Mouse (Mus musculus) MEL (cell line): ENCODE data around the gene 2900011O08Rik. TPM values are rescaled to one million over a fixed set of nuclear protein-coding genes. Genes with fewer than 3 reads are reported as not detected.

Source experiments
- DNase-seq: peaks from one replicate; pipeline ENCODE4 v3.0.0; 2011; ENCODE audit warnings: low read depth, low spot score
- H3K27ac ChIP-seq: 2 replicates; pipeline ENCODE4 v1.5.1; 2012; ENCODE audit warnings: low read depth, mild to moderate bottlenecking, control low read depth, low read length, moderate library complexity; ENCODE audit not compliant: control insufficient read depth
- H3K27me3 ChIP-seq, 2 experiments: fragments of 150-350 bp in 1 of 2; sonication (generic) in 1 of 2; 2 replicates each; pipeline ENCODE4 v1.6.1; 2012; ENCODE audit warnings: low read length in 2 of 2, mild to moderate bottlenecking in 2 of 2, improper control_type of control experiment in 1 of 2, moderate library complexity in 1 of 2; ENCODE audit not compliant: insufficient read depth in 2 of 2, control insufficient read depth in 1 of 2
- H3K36me3 ChIP-seq, 2 experiments: 2 replicates each; pipeline ENCODE4 v1.6.1; 2012 to 2014; ENCODE audit warnings: low read length in 2 of 2, improper control_type of control experiment in 1 of 2, inconsistent platforms in 1 of 2, mild to moderate bottlenecking in 1 of 2; ENCODE audit not compliant: insufficient read depth in 2 of 2, control insufficient read depth in 1 of 2
- H3K4me1 ChIP-seq, 2 experiments: fragments of 150-350 bp in 1 of 2; sonication (generic) in 1 of 2; 2 replicates each; pipeline ENCODE4 v1.6.1; 2012; ENCODE audit warnings: low read length in 2 of 2, improper control_type of control experiment in 1 of 2, mild to moderate bottlenecking in 1 of 2; ENCODE audit not compliant: insufficient read depth in 2 of 2, control insufficient read depth in 1 of 2
- H3K4me3 ChIP-seq, 2 experiments: fragments of 150-350 bp in 1 of 2; sonication (generic) in 1 of 2; 2 replicates each; pipeline ENCODE4 v1.5.1; 2012; ENCODE audit warnings: low read depth in 2 of 2, low read length in 2 of 2, mild to moderate bottlenecking in 2 of 2, moderate library complexity in 2 of 2, control low read depth in 1 of 2, improper control_type of control experiment in 1 of 2; ENCODE audit not compliant: control insufficient read depth in 1 of 2, insufficient read depth in 1 of 2
- H3K79me2 ChIP-seq: 2 replicates; pipeline ENCODE4 v1.6.1; 2012; ENCODE audit warnings: mild to moderate bottlenecking, low read length, moderate library complexity; ENCODE audit not compliant: control insufficient read depth, poor library complexity, insufficient read depth
- H3K9ac ChIP-seq: 2 replicates; pipeline ENCODE4 v1.6.1; 2012; ENCODE audit warnings: low read depth, mild to moderate bottlenecking, control low read depth, low read length, moderate library complexity; ENCODE audit not compliant: control insufficient read depth, poor library complexity, severe bottlenecking
- H3K9me3 ChIP-seq: fragments of 150-350 bp; sonication (generic); replicated peaks from 2 replicates; pipeline ENCODE4 v1.6.1; 2012; ENCODE audit warnings: mild to moderate bottlenecking, low read length, improper control_type of control experiment, moderate library complexity; ENCODE audit not compliant: insufficient read depth
- BHLHE40 ChIP-seq: IDR thresholded peaks from 2 replicates; pipeline ENCODE4 v1.6.1; 2012; ENCODE audit warnings: low read depth, mild to moderate bottlenecking, inconsistent platforms, low read length, improper control_type of control experiment, borderline replicate concordance
- CHD1 ChIP-seq: IDR thresholded peaks from 2 replicates; pipeline ENCODE4 v1.6.1; 2012; ENCODE audit warnings: low read depth, mild to moderate bottlenecking, inconsistent platforms, low read length, improper control_type of control experiment
- CHD2 ChIP-seq: IDR thresholded peaks from 2 replicates; pipeline ENCODE4 v1.6.1; 2011; ENCODE audit warnings: low read length, improper control_type of control experiment
- E2F4 ChIP-seq: IDR thresholded peaks from 2 replicates; pipeline ENCODE4 v1.6.1; 2011; ENCODE audit warnings: low read depth, low read length, improper control_type of control experiment, borderline replicate concordance
- ELF1 ChIP-seq: IDR thresholded peaks from 2 replicates; pipeline ENCODE4 v1.6.1; 2014; ENCODE audit warnings: low read depth, mild to moderate bottlenecking, inconsistent platforms, low read length, improper control_type of control experiment, moderate library complexity
- ETS1 ChIP-seq: IDR thresholded peaks from 2 replicates; pipeline ENCODE4 v1.6.1; 2012; ENCODE audit warnings: low read depth, mild to moderate bottlenecking, inconsistent platforms, low read length, improper control_type of control experiment, moderate library complexity
- GATA1 ChIP-seq: IDR thresholded peaks from 2 replicates; pipeline ENCODE4 v1.6.1; 2011; ENCODE audit warnings: low read depth, low read length, improper control_type of control experiment
- JUND ChIP-seq: IDR thresholded peaks from 2 replicates; pipeline ENCODE4 v1.6.1; 2011; ENCODE audit warnings: low read depth, mild to moderate bottlenecking, improper control_type of control experiment, low read length
- KAT2A ChIP-seq: conservative IDR thresholded peaks from 2 replicates; pipeline ENCODE4 v1.6.1; 2012; ENCODE audit warnings: low read depth, low read length, improper control_type of control experiment, inconsistent platforms
- MAFK ChIP-seq: IDR thresholded peaks from 2 replicates; pipeline ENCODE4 v1.6.1; 2011; ENCODE audit warnings: low read depth, mild to moderate bottlenecking, low read length, improper control_type of control experiment, borderline replicate concordance
- MAX ChIP-seq: IDR thresholded peaks from 2 replicates; pipeline ENCODE4 v1.6.1; 2011; ENCODE audit warnings: low read length, improper control_type of control experiment
- MAZ ChIP-seq: IDR thresholded peaks from 2 replicates; pipeline ENCODE4 v1.6.1; 2012; ENCODE audit warnings: low read depth, mild to moderate bottlenecking, inconsistent platforms, low read length, improper control_type of control experiment
- MXI1 ChIP-seq: IDR thresholded peaks from 2 replicates; pipeline ENCODE4 v1.6.1; 2011; ENCODE audit warnings: mild to moderate bottlenecking, low read depth, low read length, improper control_type of control experiment
- MYB ChIP-seq: IDR thresholded peaks from 2 replicates; pipeline ENCODE4 v1.6.1; 2011; ENCODE audit warnings: mild to moderate bottlenecking, low read depth, low read length, improper control_type of control experiment
- NRF1 ChIP-seq: IDR thresholded peaks from 2 replicates; pipeline ENCODE4 v1.6.1; 2014; ENCODE audit warnings: low read depth, mild to moderate bottlenecking, inconsistent platforms, low read length, improper control_type of control experiment, moderate library complexity; ENCODE audit not compliant: poor library complexity, insufficient read depth, severe bottlenecking
- POLR2AphosphoS2 ChIP-seq: IDR thresholded peaks from 2 replicates; pipeline ENCODE4 v1.6.1; 2011; ENCODE audit warnings: low read length, improper control_type of control experiment
- POLR2AphosphoS5 ChIP-seq: IDR thresholded peaks from 2 replicates; pipeline ENCODE4 v1.6.1; 2012; ENCODE audit warnings: low read depth, borderline replicate concordance, mild to moderate bottlenecking, inconsistent platforms, low read length, moderate library complexity, mixed read lengths
- RCOR1 ChIP-seq: IDR thresholded peaks from 2 replicates; pipeline ENCODE4 v1.6.1; 2012; ENCODE audit warnings: low read depth, mild to moderate bottlenecking, inconsistent platforms, low read length, improper control_type of control experiment
- SMC3 ChIP-seq: IDR thresholded peaks from 2 replicates; pipeline ENCODE4 v1.6.1; 2011; ENCODE audit warnings: low read depth, low read length, improper control_type of control experiment
- TAL1 ChIP-seq: IDR thresholded peaks from 2 replicates; pipeline ENCODE4 v1.6.1; 2012; ENCODE audit warnings: mild to moderate bottlenecking, inconsistent platforms, low read length, moderate library complexity, mixed read lengths
- USF2 ChIP-seq, 2 experiments: IDR thresholded peaks; 2 replicates each; pipeline ENCODE4 v1.6.1; 2011 to 2012; ENCODE audit warnings: improper control_type of control experiment in 2 of 2, low read length in 2 of 2, borderline replicate concordance in 1 of 2, inconsistent platforms in 1 of 2, low read depth in 1 of 2, mild to moderate bottlenecking in 1 of 2; ENCODE audit not compliant: insufficient read depth in 1 of 2
- ZC3H11A ChIP-seq: IDR thresholded peaks from 2 replicates; pipeline ENCODE4 v1.6.1; 2012; ENCODE audit warnings: low read depth, mild to moderate bottlenecking, inconsistent platforms, low read length, improper control_type of control experiment
- polyA plus RNA-seq, 2 experiments: library from polyadenylated mRNA; stranded (reverse) in 1 of 2; unstranded in 1 of 2; fragments of >175 nt in 1 of 2; fragments of >200 nt in 1 of 2; gene quantifications; 2 replicates each; pipeline versions ENCODE4 v1.2.1 to v1.2.4; 2012; ENCODE audit warnings: low replicate concordance in 2 of 2, low read depth in 1 of 2; ENCODE audit not compliant: insufficient read length in 2 of 2, insufficient read depth in 1 of 2, missing spikeins in 1 of 2
- total RNA-seq: library from RNA; depleted of rRNA; stranded (reverse); fragments of 300-350 nt; gene quantifications from 2 replicates; pipeline ENCODE4 v1.2.3, GENCODE M21; 2012

Gene 2900011O08Rik
- total and polyA plus RNA-seq, 3 experiments = 0.04 TPM; not detected in 2

- H3K4me1 ChIP-seq = no peaks in the 10 kb centered on the region
- H3K9me3 ChIP-seq = no peaks in the 10 kb centered on the region
- no peak overlapping the region for H3K4me3 ChIP-seq
- TF ChIP-seq CHD1 (no peak), POLR2AphosphoS2 (no peak), TAL1 (no peak), KAT2A (no peak), SMC3 (no peak), ZC3H11A (no peak), MXI1 (no peak)
- no peaks in the 10 kb centered on the region for H3K79me2 ChIP-seq
- no peaks in the 10 kb centered on the region for H3K36me3 ChIP-seq
- no peak overlapping the region for H3K9ac ChIP-seq
- DNase-seq = no peak
- peaks cover 0 to 5% of the 10 kb centered on the region in 2 experiments; a peak in 2 of 4 replicates for H3K27me3 ChIP-seq
- H3K27ac ChIP-seq = no peak overlapping the region
These were observed 18.3 kb downstream of the 2900011O08Rik start for GRCm38 (mm10) chr16:14004726-14005125.

- no peaks in the 10 kb centered on the region for H3K36me3 ChIP-seq
- DNase-seq = no peak
- H3K9me3 ChIP-seq = no peaks in the 10 kb centered on the region
- H3K4me3 ChIP-seq = no peak overlapping the region
- H3K27me3 ChIP-seq = peaks cover 0 to 5% of the 10 kb centered on the region in 2 experiments; a peak in 2 of 4 replicates
- H3K9ac ChIP-seq = no peak overlapping the region
- H3K27ac ChIP-seq = no peak overlapping the region
- TF ChIP-seq TAL1 (no peak), BHLHE40 (no peak), RCOR1 (no peak), POLR2AphosphoS5 (no peak), E2F4 (no peak), MAX (no peak), CHD2 (no peak), NRF1 (no peak), MYB (no peak), ETS1 (no peak), GATA1 (no peak), JUND (no peak), POLR2AphosphoS2 (no peak), MAZ (no peak), MAFK (no peak), USF2 (IDR thresholded peaks at IDR 0.05; ENCODE audit: borderline replicate concordance in 1 of 2, insufficient read depth in 1 of 2, low read depth in 1 of 2, low read length in 2 of 2) (no peak), KAT2A (no peak), ELF1 (no peak)
- no peaks in the 10 kb centered on the region for H3K4me1 ChIP-seq
- H3K79me2 ChIP-seq = no peaks in the 10 kb centered on the region
These were observed 18.9 kb downstream of the 2900011O08Rik start for GRCm38 (mm10) chr16:14005266-14005665.
